Mouse (Mus musculus) CH12.LX (cell line): ENCODE measurements around the gene Wfikkn1. TPM values are rescaled to one million over a fixed set of nuclear protein-coding genes. Genes with fewer than 3 reads are reported as not detected.

ENCODE experiments used
- DNase-seq: peaks from one replicate; pipeline ENCODE4 v3.0.0-alpha.2; 2013; ENCODE audit errors: extremely low read depth
- H3K27ac ChIP-seq: 2 replicates; pipeline ENCODE4 v1.5.1; 2012; ENCODE audit warnings: low read depth, mild to moderate bottlenecking, control low read depth, moderate library complexity; ENCODE audit not compliant: insufficient read depth
- H3K27me3 ChIP-seq: replicated peaks from 2 replicates; pipeline ENCODE3; 2012; ENCODE audit warnings: inconsistent platforms
- H3K36me3 ChIP-seq, 2 experiments: replicated peaks in 1 of 2; 2 replicates each; pipeline versions ENCODE3 to v1.6.1; 2012; ENCODE audit warnings: inconsistent platforms in 1 of 2, low read length in 1 of 2, mild to moderate bottlenecking in 1 of 2, mixed read lengths in 1 of 2, moderate library complexity in 1 of 2; ENCODE audit not compliant: control insufficient read depth in 1 of 2, insufficient read depth in 1 of 2
- H3K4me1 ChIP-seq, 2 experiments: 2 replicates each; pipeline ENCODE4 v1.6.1; 2012; ENCODE audit warnings: inconsistent platforms in 1 of 2, moderate library complexity in 1 of 2; ENCODE audit not compliant: insufficient read depth in 2 of 2, control insufficient read depth in 1 of 2
- H3K4me2 ChIP-seq: 2 replicates; pipeline ENCODE4 v1.6.1; 2012; ENCODE audit warnings: low read depth, mild to moderate bottlenecking, control low read depth; ENCODE audit not compliant: poor library complexity, insufficient read depth, severe bottlenecking
- H3K4me3 ChIP-seq, 3 experiments: fragments of 150-350 bp in 1 of 3; sonication (generic) in 1 of 3; replicated peaks in 1 of 3; 2 replicates each; pipeline versions ENCODE3 to v1.5.1; 2011 to 2012; ENCODE audit warnings: low read depth in 2 of 3, low read length in 2 of 3, mild to moderate bottlenecking in 2 of 3, moderate library complexity in 2 of 3, control low read depth in 1 of 3, improper control_type of control experiment in 1 of 3, inconsistent platforms in 1 of 3, mixed read lengths in 1 of 3; ENCODE audit not compliant: poor library complexity in 1 of 3
- H3K79me2 ChIP-seq: replicated peaks from 2 replicates; pipeline ENCODE4 v1.6.1; 2012; ENCODE audit warnings: mild to moderate bottlenecking, moderate library complexity; ENCODE audit not compliant: control insufficient read depth, poor library complexity, insufficient read depth, severe bottlenecking; ENCODE audit errors: extremely low read depth
- H3K9ac ChIP-seq: 2 replicates; pipeline ENCODE4 v1.6.1; 2012; ENCODE audit warnings: low read depth, mild to moderate bottlenecking, control low read depth, moderate library complexity; ENCODE audit not compliant: insufficient read depth
- H3K9me3 ChIP-seq: replicated peaks from 2 replicates; pipeline ENCODE3; 2012; ENCODE audit warnings: low read length, inconsistent platforms, mixed read lengths
- BHLHE40 ChIP-seq: IDR thresholded peaks from 2 replicates; pipeline ENCODE4 v1.6.1; 2011; ENCODE audit warnings: mild to moderate bottlenecking, low read depth, low read length, improper control_type of control experiment
- CHD1 ChIP-seq: IDR thresholded peaks from 2 replicates; pipeline ENCODE4 v1.6.1; 2012; ENCODE audit warnings: low read depth, low read length, improper control_type of control experiment, inconsistent platforms
- CTCF ChIP-seq, 2 experiments: IDR thresholded peaks in 1 of 2; conservative IDR thresholded peaks in 1 of 2; 2 replicates each; pipeline ENCODE4 v1.5.1; 2011 to 2012; ENCODE audit warnings: low read depth in 2 of 2, low read length in 2 of 2, improper control_type of control experiment in 1 of 2, inconsistent platforms in 1 of 2, mild to moderate bottlenecking in 1 of 2, moderate library complexity in 1 of 2
- E2F4 ChIP-seq: IDR thresholded peaks from 2 replicates; pipeline ENCODE4 v1.6.1; 2011; ENCODE audit warnings: low read depth, low read length, improper control_type of control experiment; ENCODE audit not compliant: insufficient replicate concordance
- ELF1 ChIP-seq: IDR thresholded peaks from 2 replicates; pipeline ENCODE4 v1.6.1; 2014; ENCODE audit warnings: low read depth, mild to moderate bottlenecking, inconsistent platforms, low read length, improper control_type of control experiment
- HCFC1 ChIP-seq: IDR thresholded peaks from 2 replicates; pipeline ENCODE4 v1.6.1; 2012; ENCODE audit warnings: low read depth, mild to moderate bottlenecking, inconsistent platforms, low read length, improper control_type of control experiment
- IRF4 ChIP-seq: IDR thresholded peaks from 2 replicates; pipeline ENCODE4 v1.6.1; 2014; ENCODE audit warnings: low read depth, mild to moderate bottlenecking, inconsistent platforms, low read length, improper control_type of control experiment
- JUN ChIP-seq: IDR thresholded peaks from 2 replicates; pipeline ENCODE4 v1.6.1; 2011; ENCODE audit warnings: low read depth, mild to moderate bottlenecking, low read length, improper control_type of control experiment, moderate library complexity; ENCODE audit not compliant: insufficient read depth
- KAT2A ChIP-seq: IDR thresholded peaks from 2 replicates; pipeline ENCODE4 v1.6.1; 2012; ENCODE audit warnings: low read length, improper control_type of control experiment, inconsistent platforms; ENCODE audit not compliant: insufficient replicate concordance
- MAX ChIP-seq: IDR thresholded peaks from 2 replicates; pipeline ENCODE4 v1.6.1; 2011; ENCODE audit warnings: low read length, improper control_type of control experiment
- MXI1 ChIP-seq: IDR thresholded peaks from 2 replicates; pipeline ENCODE4 v1.6.1; 2011; ENCODE audit warnings: mild to moderate bottlenecking, low read depth, low read length, improper control_type of control experiment
- NELFE ChIP-seq: IDR thresholded peaks from 2 replicates; pipeline ENCODE4 v1.6.1; 2011; ENCODE audit warnings: low read depth, low read length, improper control_type of control experiment
- NRF1 ChIP-seq: IDR thresholded peaks from 2 replicates; pipeline ENCODE4 v1.6.1; 2014; ENCODE audit warnings: low read depth, mild to moderate bottlenecking, inconsistent platforms, low read length, improper control_type of control experiment, moderate library complexity
- PAX5 ChIP-seq: IDR thresholded peaks from 2 replicates; pipeline ENCODE4 v1.6.1; 2012; ENCODE audit warnings: low read length, inconsistent platforms, mixed read lengths
- POLR2A ChIP-seq: IDR thresholded peaks from 2 replicates; pipeline ENCODE4 v1.6.1; 2011; ENCODE audit warnings: low read depth, mild to moderate bottlenecking, improper control_type of control experiment, low read length
- POLR2AphosphoS2 ChIP-seq: IDR thresholded peaks from 2 replicates; pipeline ENCODE4 v1.6.1; 2011; ENCODE audit warnings: low read depth, low read length, improper control_type of control experiment
- SIN3A ChIP-seq: IDR thresholded peaks from 2 replicates; pipeline ENCODE4 v1.6.1; 2012; ENCODE audit warnings: low read length, improper control_type of control experiment, inconsistent platforms
- TCF12 ChIP-seq: IDR thresholded peaks from 2 replicates; pipeline ENCODE4 v1.6.1; 2014; ENCODE audit warnings: low read depth, mild to moderate bottlenecking, inconsistent platforms, low read length, improper control_type of control experiment
- UBTF ChIP-seq: IDR thresholded peaks from 2 replicates; pipeline ENCODE4 v1.6.1; 2012; ENCODE audit warnings: low read depth, mild to moderate bottlenecking, inconsistent platforms, low read length, improper control_type of control experiment, moderate library complexity
- USF1 ChIP-seq: IDR thresholded peaks from 2 replicates; pipeline ENCODE4 v1.6.1; 2014; ENCODE audit warnings: low read depth, mild to moderate bottlenecking, inconsistent platforms, low read length, improper control_type of control experiment
- ZMIZ1 ChIP-seq: IDR thresholded peaks from 2 replicates; pipeline ENCODE4 v1.6.1; 2012; ENCODE audit warnings: low read depth, mild to moderate bottlenecking, inconsistent platforms, low read length, improper control_type of control experiment
- ZNF384 ChIP-seq: IDR thresholded peaks from 2 replicates; pipeline ENCODE4 v1.6.1; 2012; ENCODE audit warnings: low read depth, low read length, improper control_type of control experiment, inconsistent platforms
- dilution Hi-C: fragments of 300-500 bp; cut with MboI; formaldehyde crosslinking; loops from 2 replicates; pipeline ENCODE4 v1.14.3; 2020; ENCODE audit warnings: low sequenced_read_pairs; ENCODE audit not compliant: extremely low pct_unique_long_range_greater_than_20kb, extremely low pct_ligation_motif_present
- in situ Hi-C: fragments of 300-500 bp; cut with MboI; formaldehyde crosslinking; loops from 3 replicates; pipeline ENCODE4 v1.14.3; 2019; ENCODE audit warnings: low sequenced_read_pairs, low pct_ligation_motif_present, low pct_unique_long_range_greater_than_20kb, mixed read lengths
- polyA plus RNA-seq: library from polyadenylated mRNA; unstranded; fragments of >175 nt; gene quantifications from 2 replicates; pipeline ENCODE4 v1.2.1, GENCODE M21; 2012; ENCODE audit warnings: low read depth; ENCODE audit not compliant: insufficient read length
- total RNA-seq, 2 experiments: library from RNA; depleted of rRNA; stranded (reverse); fragments of 300-350 nt in 1 of 2; fragments of >200 nt in 1 of 2; gene quantifications; 2 replicates each; pipeline ENCODE4 v1.2.3; 2012 to 2014

The Wfikkn1 gene
- total and polyA plus RNA-seq, 3 experiments, result 0.34 to 0.69 TPM; not detected in 1

DNA sequence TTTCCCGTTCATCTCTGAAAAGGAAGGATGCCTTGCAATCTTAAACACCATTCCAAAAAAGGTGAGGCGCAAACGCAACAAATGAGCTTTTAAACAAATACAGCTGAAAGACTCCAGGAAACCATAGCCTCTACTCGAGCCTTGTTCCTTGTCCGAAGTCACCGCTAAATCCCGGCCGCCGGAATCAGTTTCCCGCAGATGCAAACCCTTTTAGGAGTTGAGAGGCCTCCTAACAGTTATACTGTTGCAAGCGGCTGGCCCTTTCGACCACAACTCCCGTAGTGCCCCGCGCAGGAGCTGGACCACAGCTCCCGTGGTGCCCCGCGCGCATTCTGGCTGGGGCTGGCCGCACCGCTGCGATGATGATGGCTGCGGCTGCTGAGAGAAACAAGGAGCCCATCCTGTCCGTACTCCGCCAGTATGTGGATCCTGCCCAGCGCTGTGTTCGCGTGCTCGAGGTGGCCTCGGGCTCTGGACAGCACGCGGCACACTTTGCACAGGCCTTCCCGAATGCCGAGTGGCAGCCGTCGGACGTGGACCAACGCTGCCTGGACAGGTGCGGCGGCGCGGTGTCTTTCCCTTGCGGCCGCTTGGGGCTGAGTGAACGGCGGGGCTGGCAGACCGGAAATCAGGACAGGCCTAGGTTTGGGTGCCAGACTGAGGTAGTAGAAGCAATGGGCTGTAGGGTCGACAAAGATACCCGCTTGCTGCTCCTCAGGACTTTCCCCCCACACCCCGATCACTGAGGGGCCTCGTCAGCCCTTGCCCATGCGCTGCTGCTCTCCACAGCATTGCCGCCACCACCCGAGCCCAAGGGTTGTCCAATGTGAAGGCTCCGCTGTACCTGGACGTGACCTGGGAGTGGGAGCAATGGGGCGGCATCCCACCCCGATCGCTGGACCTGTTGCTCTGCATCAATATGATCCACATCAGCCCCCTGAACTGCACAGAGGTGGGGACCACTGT is 5.2 kb downstream of the Wfikkn1 start:
- peak overlapping the region; percentile 63 to 93 (median 81) for H3K4me3 ChIP-seq
- DNase-seq, result peak; percentile 78
- in situ Hi-C loops, result no loop called here
- no peaks in the 10 kb centered on the region for H3K9me3 ChIP-seq
- peak overlapping the region; percentile 73 for H3K27ac ChIP-seq
- peaks cover 24 to 38% of the 10 kb centered on the region in 2 experiments for H3K36me3 ChIP-seq
- H3K4me1 ChIP-seq, result peaks cover 6 to 18% of the 10 kb centered on the region in 2 experiments
- H3K4me2 ChIP-seq, result peak overlapping the region; percentile 39
- peaks cover 16% of the 10 kb centered on the region for H3K27me3 ChIP-seq
- no peaks in the 10 kb centered on the region for H3K79me2 ChIP-seq
- dilution Hi-C loops, result no loop called here
- no peak for TF ChIP-seq USF1
- TF ChIP-seq BHLHE40, result 0 out of 2 replicates have a peak, but pooled peaks have one; percentile 24
- TF ChIP-seq ZNF384, result no peak
- no peak for TF ChIP-seq JUN
- TF ChIP-seq POLR2AphosphoS2, result 0 out of 2 replicates have a peak, but pooled peaks have one; percentile 70
- TF ChIP-seq UBTF, result peak; percentile 87; the same call in 1 of the 2 replicates
- no peak for TF ChIP-seq CHD1
- peak; percentile 78 for TF ChIP-seq TCF12
- peak; percentile 70; the same call in 1 of the 2 replicates for TF ChIP-seq MXI1
- peak in 1 of 2 experiments; percentile 20; a peak in 1 of 4 replicates for TF ChIP-seq CTCF (conservative IDR thresholded peaks at IDR 0.05 in 1 of 2, IDR thresholded peaks at IDR 0.05 in 1 of 2; ENCODE audit: low read depth in 2 of 2, low read length in 2 of 2)
- TF ChIP-seq NRF1, result peak; percentile 44
- TF ChIP-seq PAX5, result no peak
- TF ChIP-seq E2F4, result no peak
- TF ChIP-seq HCFC1, result peak; percentile 88
- peak; percentile 62 for TF ChIP-seq ELF1
- peak; percentile 88 for TF ChIP-seq POLR2A
- TF ChIP-seq NELFE, result peak; percentile 90
- peak; percentile 24; the same call in 1 of the 2 replicates for TF ChIP-seq ZMIZ1
- no peak for TF ChIP-seq IRF4
- TF ChIP-seq SIN3A, result peak; percentile 51; the same call in 1 of the 2 replicates
- peak; percentile 69; the same call in 1 of the 2 replicates for TF ChIP-seq MAX
- TF ChIP-seq KAT2A, result peak; percentile 63; the same call in 1 of the 2 replicates
- peak overlapping the region; percentile 63 for H3K9ac ChIP-seq
